Mouse (Mus musculus) heart, adult 2 months (tissue): Measurements from ENCODE around the gene Gm20388.

Experiments used
- CTCF ChIP-seq: fragments of 200-600 bp; IDR thresholded peaks from 2 replicates; pipeline ENCODE4 v1.8.1; 2022; ENCODE audit warnings: antibody characterized with exemption, mild to moderate bottlenecking, moderate library complexity
- POLR2A ChIP-seq: fragments of 200-500 bp; IDR thresholded peaks from 2 replicates; pipeline ENCODE4 v1.6.1; 2011; ENCODE audit warnings: mild to moderate bottlenecking, low read depth, low read length, control low read depth; ENCODE audit not compliant: insufficient read depth

GRCm38 (mm10) chr8:120513638-120514461, 603.2 kb downstream of the Gm20388 start:
- TF ChIP-seq POLR2A (no peak), CTCF (no peak)
